In the genomic region with DNA sequence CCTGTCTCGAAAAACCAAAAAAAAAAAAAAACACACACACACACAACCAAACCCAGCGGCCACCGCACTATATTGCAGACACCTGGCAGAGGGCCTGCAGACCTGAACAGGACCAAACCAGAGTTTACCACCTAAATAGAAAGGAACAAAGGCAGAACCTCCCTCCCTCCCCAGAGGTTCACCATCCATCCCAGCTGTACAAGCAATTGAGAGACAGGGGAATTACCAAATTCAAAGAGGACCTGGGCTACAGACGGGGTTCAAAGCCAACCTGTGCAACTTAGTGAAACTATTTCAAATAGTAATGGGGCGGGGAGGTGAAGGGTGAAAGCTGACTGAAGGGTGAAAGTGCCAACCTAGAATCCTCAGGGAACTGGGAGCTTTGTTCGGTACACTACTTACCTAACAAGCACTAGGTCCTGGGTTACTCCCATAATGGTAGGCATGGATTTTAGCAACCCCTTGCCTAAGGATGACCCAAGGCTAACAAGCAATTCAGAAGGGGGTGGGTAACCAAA, we compare ENCODE assay signal across 8 mouse cellular contexts. TPM values are rescaled to one million over a fixed set of nuclear protein-coding genes. Genes with fewer than 3 reads are reported as not detected.
DNase-seq lines count a peak whose midpoint lies in the region; ATAC-seq lines count a peak whose summit lies in the region.

No protein-coding gene starts in this region.

- no peaks in the 10 kb centered on the region for H3K27me3 ChIP-seq in heart, embryonic 11.5 days (ENCODE audit: control insufficient read depth, insufficient read depth, low read length)
- H3K27me3 ChIP-seq in hindbrain, embryonic 16.5 days (replicated peaks; ENCODE audit: control insufficient read depth, insufficient read depth, low read length): no peaks in the 10 kb centered on the region
- H3K27me3 ChIP-seq in midbrain, embryonic 10.5 days (ENCODE audit: low read depth, poor library complexity, severe bottlenecking): no peaks in the 10 kb centered on the region

- no peak overlapping the region for H3K9ac ChIP-seq in heart, embryonic 11.5 days (ENCODE audit: low read depth, low read length)
- H3K9ac ChIP-seq in hindbrain, embryonic 16.5 days (ENCODE audit: low read depth, low read length): no peak overlapping the region

- H3K36me3 ChIP-seq in heart, embryonic 11.5 days (ENCODE audit: control insufficient read depth, insufficient read depth, low read length): peaks cover 16% of the 10 kb centered on the region
- peaks cover 4% of the 10 kb centered on the region for H3K36me3 ChIP-seq in hindbrain, embryonic 16.5 days (ENCODE audit: control insufficient read depth, insufficient read depth, low read length)
- peaks cover 51% of the 10 kb centered on the region for H3K36me3 ChIP-seq in midbrain, embryonic 10.5 days

- intact Hi-C loops in heart, postnatal 25 days (cut with DNase I): loop anchor here (5.0 to 10.0 kb wide), 3 partner anchors 40 to 217 kb away; a partner anchor contains a TSS

- 80% methylated on average over 6 of the region's 6 CpGs for WGBS in heart, embryonic 11.5 days (ENCODE audit: insufficient replicate concordance)
- WGBS in hindbrain, embryonic 16.5 days: 75% methylated on average over 6 of the region's 6 CpGs
- WGBS in midbrain, embryonic 10.5 days: 84% methylated on average over 6 of the region's 6 CpGs

- no peak for DNase-seq in heart, postnatal 25 days (ENCODE audit: low spot score)
- DNase-seq in ZHBTc4 (ENCODE audit: low read depth, low spot score): peak; percentile 76
- no peak for DNase-seq in midbrain, embryonic 10.5 days (ENCODE audit: low spot score)
- no peak for DNase-seq in thymus, adult 18-20 months
- no peak for DNase-seq in frontal cortex, postnatal 14 days (ENCODE audit: low spot score in 2 of 2)
- DNase-seq in urinary bladder, adult 18-20 months (ENCODE audit: low spot score in 2 of 2): no peak

- no peak overlapping the region for H3K27ac ChIP-seq in heart, embryonic 11.5 days (ENCODE audit: low read depth, low read length)
- H3K27ac ChIP-seq in hindbrain, embryonic 16.5 days (ENCODE audit: low read depth, low read length): no peak overlapping the region
- H3K27ac ChIP-seq in midbrain, embryonic 10.5 days (replicated peaks): peak overlapping the region; percentile 100

- peak overlapping the region; percentile 84 for H3K4me2 ChIP-seq in heart, embryonic 11.5 days
- peak overlapping the region; percentile 80 for H3K4me2 ChIP-seq in hindbrain, embryonic 16.5 days (ENCODE audit: low read length)

- ATAC-seq in heart, embryonic 11.5 days (replicated peaks; ENCODE audit: insufficient number of reproducible peaks, low FRiP score, low TSS enrichment): no peak
- ATAC-seq in hindbrain, embryonic 16.5 days: no peak

- peaks cover 22% of the 10 kb centered on the region for H3K4me1 ChIP-seq in heart, embryonic 11.5 days (ENCODE audit: control insufficient read depth, insufficient read depth, low read length)
- H3K4me1 ChIP-seq in hindbrain, embryonic 16.5 days (ENCODE audit: control insufficient read depth, insufficient read depth, low read depth, low read length): peaks cover 27% of the 10 kb centered on the region
- H3K4me1 ChIP-seq in midbrain, embryonic 10.5 days: peaks cover 39% of the 10 kb centered on the region

- no peaks in the 10 kb centered on the region for H3K9me3 ChIP-seq in heart, embryonic 11.5 days (replicated peaks; ENCODE audit: control insufficient read depth, low read length)
- no peaks in the 10 kb centered on the region for H3K9me3 ChIP-seq in hindbrain, embryonic 16.5 days (ENCODE audit: control insufficient read depth, low read length)
- no peaks in the 10 kb centered on the region for H3K9me3 ChIP-seq in midbrain, embryonic 10.5 days (replicated peaks)

- H3K4me3 ChIP-seq in heart, embryonic 11.5 days (ENCODE audit: low read depth, low read length): peak overlapping the region; percentile 89; the same call in 1 of the 2 replicates
- H3K4me3 ChIP-seq in hindbrain, embryonic 16.5 days (ENCODE audit: low read length): peak overlapping the region; percentile 71
- peak overlapping the region; percentile 94 for H3K4me3 ChIP-seq in midbrain, embryonic 10.5 days

RNA-seq across cellular contexts. Expression of a gene that starts 2.6 kb away (rescaled TPM):
- polyA plus RNA-seq in heart, embryonic 11.5 days (2014; fragmentation: Nextera tagmentation; extraction: Ambion mirVana): 136 and 137 TPM in 2 replicates
- 100 to 1,000 TPM; 194 to 218 TPM for total RNA-seq in heart, postnatal 25 days (2021)
- 132 and 141 TPM in 2 replicates for polyA plus RNA-seq in hindbrain, embryonic 16.5 days (2015; fragmentation: Nextera tagmentation; extraction: Ambion mirVana)
- 172 and 200 TPM in 2 replicates for polyA plus RNA-seq in midbrain, embryonic 10.5 days (2016; fragmentation: Nextera tagmentation; extraction: Ambion mirVana)
